Mouse (Mus musculus): ENCODE measurements around the gene Hoxb9. TPM values are rescaled to one million over a fixed set of nuclear protein-coding genes. Genes with fewer than 3 reads are reported as not detected.

Gene Hoxb9
- polyA plus RNA-seq, 1 experiment, result 0.14 TPM

DNA sequence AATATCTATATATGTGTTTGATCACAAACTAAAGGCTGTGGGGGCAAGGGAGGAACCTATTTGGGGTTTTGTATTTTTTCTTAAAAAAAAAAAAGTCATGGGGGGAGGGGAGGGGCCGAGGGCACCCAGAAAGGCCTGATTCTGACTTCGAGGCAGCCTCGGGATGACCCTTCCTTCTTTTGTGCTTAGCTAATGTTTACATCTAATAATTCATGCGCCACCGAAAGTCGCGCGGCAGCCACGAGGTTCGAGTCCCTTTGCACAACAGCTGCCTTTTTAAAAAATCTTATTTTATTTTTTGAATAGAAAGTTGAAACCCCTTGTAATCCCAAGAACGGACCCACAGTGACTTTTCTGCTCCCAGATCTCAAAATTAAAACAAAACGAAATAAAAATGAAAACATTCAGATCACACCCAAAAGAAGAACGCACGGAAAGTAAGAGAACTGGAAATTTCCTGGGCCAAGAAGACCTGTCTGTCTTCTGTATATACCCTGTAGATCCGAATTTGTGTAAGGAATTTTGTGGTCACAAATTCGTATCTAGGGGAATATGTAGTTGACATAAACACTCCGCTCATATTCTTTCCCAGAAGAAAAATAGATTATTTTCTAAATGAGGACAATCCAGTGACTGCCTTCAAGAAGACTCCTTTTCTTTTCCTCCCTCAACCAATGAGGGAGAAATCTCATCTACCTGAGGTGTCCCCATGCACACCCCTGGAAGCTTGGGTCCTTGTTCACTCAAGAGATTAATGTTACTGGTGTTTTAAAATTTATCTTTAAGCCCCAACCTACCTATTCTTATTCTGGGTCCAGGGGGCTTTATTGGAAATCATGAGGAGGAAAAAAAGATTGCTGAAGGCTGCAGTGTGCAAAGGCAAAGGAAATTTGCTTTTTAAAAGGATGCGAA, 45.7 kb downstream of the Hoxb9 start:
- Histone ChIP-seq H3K4me1 (ENCODE audit: control insufficient read depth, insufficient read depth, insufficient read length, low read length) (peaks cover 5% of the 10 kb centered on the region; the same call in 1 of the 2 replicates), H3K27ac (ENCODE audit: insufficient read depth, low read depth, low read length) (0 out of 2 replicates have a peak overlapping the region, but pooled peaks have one; percentile 68), H3K27me3 (ENCODE audit: control insufficient read depth, insufficient read depth, low read length) (peaks cover 48% of the 10 kb centered on the region), H3K36me3 (ENCODE audit: control insufficient read depth, insufficient read depth, low read length) (peaks cover 2% of the 10 kb centered on the region; the same call in 1 of the 2 replicates), H3K4me3 (ENCODE audit: low read depth, low read length) (no peak overlapping the region; the same call in 1 of the 2 replicates)
- no peak for TF ChIP-seq POLR2A (IDR thresholded peaks at IDR 0.05; ENCODE audit: low read depth, low read length)
- TF ChIP-seq CTCF (IDR thresholded peaks at IDR 0.05; ENCODE audit: extremely low read depth, insufficient read length, insufficient replicate concordance, low read depth, low read length), result no peak
- WGBS, result 21% methylated on average over 18 of the region's 18 CpGs

DNA sequence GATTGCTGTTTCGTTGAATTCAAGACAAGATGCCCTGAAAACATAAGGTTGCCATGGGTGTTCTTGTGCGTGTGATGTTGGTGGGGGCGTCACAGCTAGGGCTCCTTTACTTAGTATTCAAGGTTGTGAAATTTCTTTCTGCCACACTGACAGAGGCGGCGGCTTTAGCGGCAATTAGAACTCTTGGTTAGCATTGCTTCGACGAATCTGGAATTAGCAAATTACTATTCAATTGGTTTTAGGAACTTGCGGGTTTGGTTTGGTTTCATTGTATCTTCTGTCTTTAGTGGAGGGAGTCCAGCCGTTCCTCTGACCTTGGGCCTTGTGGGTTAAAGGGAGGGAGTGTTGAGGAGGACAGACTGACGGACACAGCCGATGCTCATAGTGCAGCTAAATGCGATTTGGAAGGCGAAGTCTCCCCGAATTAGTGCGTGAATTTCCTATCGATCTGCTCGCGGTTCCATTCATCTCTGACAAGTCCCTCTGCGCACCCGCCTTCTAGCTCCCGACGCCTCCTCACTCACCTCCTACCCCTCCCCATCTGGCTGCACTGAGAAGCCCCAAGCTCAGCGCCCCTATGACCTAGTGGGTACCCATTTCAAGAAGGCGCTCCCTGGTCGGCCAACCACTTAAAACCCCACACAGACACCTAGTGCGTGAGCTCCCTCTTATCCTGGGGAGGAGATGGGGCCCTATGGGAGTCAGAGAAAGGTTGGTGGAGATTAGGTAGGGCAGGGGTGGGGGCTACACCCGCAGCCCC, 46.5 kb downstream of the Hoxb9 start, which contains the start of gene Hoxb4:
Gene Hoxb4, plus strand, starts transcription at position 660 of the 760 bp plus-strand sequence.
- Histone ChIP-seq H3K36me3 (ENCODE audit: control insufficient read depth, insufficient read depth, low read length) (peaks cover 2% of the 10 kb centered on the region; the same call in 1 of the 2 replicates), H3K4me3 (ENCODE audit: low read depth, low read length) (peak within 1 kb of the TSS; percentile 70), H3K27me3 (ENCODE audit: control insufficient read depth, insufficient read depth, low read length) (peaks cover 41% of the 10 kb centered on the region), H3K4me1 (ENCODE audit: control insufficient read depth, insufficient read depth, insufficient read length, low read length) (peaks cover 5% of the 10 kb centered on the region; the same call in 1 of the 2 replicates), H3K27ac (ENCODE audit: insufficient read depth, low read depth, low read length) (peak within 1 kb of the TSS; percentile 75)
- 23% methylated on average over 28 of the region's 28 CpGs for WGBS
- no peak for TF ChIP-seq CTCF (IDR thresholded peaks at IDR 0.05; ENCODE audit: extremely low read depth, insufficient read length, insufficient replicate concordance, low read depth, low read length)
- TF ChIP-seq POLR2A (IDR thresholded peaks at IDR 0.05; ENCODE audit: low read depth, low read length), result no peak

DNA sequence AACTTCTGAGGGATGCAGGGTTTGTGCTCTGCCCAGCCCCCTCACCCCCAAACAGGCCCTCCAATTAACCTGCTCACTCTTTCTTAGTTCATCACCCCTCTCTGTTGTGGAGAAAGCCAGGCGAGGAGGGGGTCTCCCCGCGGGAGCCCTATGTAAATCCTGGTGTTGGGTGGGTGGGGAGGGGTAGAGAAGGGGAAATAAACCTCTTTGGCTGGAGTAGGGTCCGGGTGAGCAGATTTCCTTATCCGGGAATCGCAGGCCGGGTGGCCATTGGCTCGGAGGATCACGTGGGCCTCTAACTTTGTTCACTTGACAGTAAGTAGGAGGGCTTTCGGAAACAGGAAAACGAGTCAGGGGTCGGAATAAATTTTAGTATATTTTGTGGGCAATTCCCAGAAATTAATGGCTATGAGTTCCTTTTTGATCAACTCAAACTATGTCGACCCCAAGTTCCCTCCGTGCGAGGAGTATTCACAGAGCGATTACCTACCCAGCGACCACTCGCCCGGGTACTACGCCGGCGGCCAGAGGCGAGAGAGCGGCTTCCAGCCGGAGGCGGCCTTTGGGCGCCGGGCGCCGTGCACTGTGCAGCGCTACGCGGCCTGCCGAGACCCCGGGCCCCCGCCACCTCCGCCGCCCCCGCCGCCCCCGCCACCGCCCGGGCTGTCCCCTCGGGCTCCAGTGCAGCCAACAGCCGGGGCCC, 47.3 kb downstream of the Hoxb9 start:
- H3K36me3 ChIP-seq (ENCODE audit: control insufficient read depth, insufficient read depth, low read length), result peaks cover 2% of the 10 kb centered on the region; the same call in 1 of the 2 replicates
- H3K4me1 ChIP-seq (ENCODE audit: control insufficient read depth, insufficient read depth, insufficient read length, low read length), result peaks cover 5% of the 10 kb centered on the region; the same call in 1 of the 2 replicates
- peak overlapping the region; percentile 70 for H3K4me3 ChIP-seq (ENCODE audit: low read depth, low read length)
- TF ChIP-seq CTCF (IDR thresholded peaks at IDR 0.05; ENCODE audit: extremely low read depth, insufficient read length, insufficient replicate concordance, low read depth, low read length), result no peak
- no peak; the same call in 1 of the 2 replicates for TF ChIP-seq POLR2A (IDR thresholded peaks at IDR 0.05; ENCODE audit: low read depth, low read length)
- H3K27me3 ChIP-seq (ENCODE audit: control insufficient read depth, insufficient read depth, low read length), result peaks cover 40% of the 10 kb centered on the region
- H3K27ac ChIP-seq (ENCODE audit: insufficient read depth, low read depth, low read length), result peak overlapping the region; percentile 75
- 2% methylated on average over 41 of the region's 45 CpGs for WGBS

DNA sequence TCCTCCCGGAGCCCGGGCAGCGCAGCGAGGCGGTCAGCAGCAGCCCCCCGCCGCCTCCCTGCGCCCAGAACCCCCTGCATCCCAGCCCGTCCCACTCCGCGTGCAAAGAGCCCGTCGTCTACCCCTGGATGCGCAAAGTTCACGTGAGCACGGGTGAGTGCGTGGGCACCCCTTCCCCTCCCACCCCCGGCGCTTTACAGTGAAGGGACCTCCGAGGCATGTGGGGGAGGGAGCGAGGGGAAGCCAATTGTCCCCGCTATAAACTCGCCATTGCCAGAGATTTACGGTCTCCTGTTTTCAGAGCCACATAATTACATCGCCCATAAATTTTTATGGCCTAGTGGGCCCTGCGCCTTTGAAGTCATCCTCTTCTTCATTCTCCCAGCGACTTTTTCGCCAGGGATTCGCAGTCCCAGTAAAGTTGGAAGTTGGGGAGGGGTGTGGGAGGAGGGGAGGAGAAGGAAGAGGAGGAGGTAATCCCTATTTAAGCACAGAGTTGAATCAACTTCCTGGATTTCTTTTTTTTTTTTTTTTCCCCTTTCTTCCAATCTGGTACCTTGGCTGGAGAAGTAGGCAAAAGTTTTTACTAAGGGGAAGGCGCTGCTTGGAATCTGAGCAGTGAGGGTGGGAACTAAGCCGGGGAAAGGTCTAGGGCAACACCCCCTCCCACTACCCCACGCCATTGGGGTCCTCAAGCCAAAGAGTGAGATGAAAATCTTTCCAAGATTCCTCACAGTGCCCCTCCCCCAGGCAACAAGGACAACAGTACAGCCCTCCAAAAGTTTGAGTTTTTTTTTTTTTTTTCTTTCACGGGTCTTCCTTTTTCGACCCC, 48.0 kb downstream of the Hoxb9 start:
- no peak for TF ChIP-seq POLR2A (IDR thresholded peaks at IDR 0.05; ENCODE audit: low read depth, low read length)
- TF ChIP-seq CTCF (IDR thresholded peaks at IDR 0.05; ENCODE audit: extremely low read depth, insufficient read length, insufficient replicate concordance, low read depth, low read length), result no peak
- H3K27ac ChIP-seq (ENCODE audit: insufficient read depth, low read depth, low read length), result peak overlapping the region; percentile 72
- 2% methylated on average over 30 of the region's 34 CpGs for WGBS

DNA sequence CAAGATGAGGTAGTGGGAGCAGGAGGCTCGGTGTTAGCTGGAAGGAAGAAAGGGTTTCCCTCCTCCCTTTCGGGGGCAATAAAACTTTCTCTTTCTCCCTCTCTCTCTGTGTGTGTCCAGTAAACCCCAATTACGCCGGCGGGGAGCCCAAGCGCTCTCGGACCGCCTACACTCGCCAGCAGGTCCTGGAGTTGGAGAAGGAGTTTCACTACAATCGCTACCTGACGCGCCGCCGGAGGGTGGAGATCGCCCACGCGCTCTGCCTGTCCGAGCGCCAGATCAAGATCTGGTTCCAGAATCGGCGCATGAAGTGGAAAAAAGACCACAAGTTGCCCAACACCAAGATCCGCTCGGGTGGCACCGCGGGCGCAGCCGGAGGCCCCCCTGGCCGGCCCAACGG, 48.7 kb downstream of the Hoxb9 start:
- H3K27me3 ChIP-seq (ENCODE audit: control insufficient read depth, insufficient read depth, low read length), result peaks cover 30% of the 10 kb centered on the region
- peak overlapping the region; percentile 69 for H3K27ac ChIP-seq (ENCODE audit: insufficient read depth, low read depth, low read length)
- TF ChIP-seq CTCF (IDR thresholded peaks at IDR 0.05; ENCODE audit: extremely low read depth, insufficient read length, insufficient replicate concordance, low read depth, low read length) (no peak), POLR2A (IDR thresholded peaks at IDR 0.05; ENCODE audit: low read depth, low read length) (no peak)
- 4% methylated on average over 29 of the region's 29 CpGs for WGBS
- H3K36me3 ChIP-seq (ENCODE audit: control insufficient read depth, insufficient read depth, low read length), result peaks cover 2% of the 10 kb centered on the region; the same call in 1 of the 2 replicates
- H3K4me1 ChIP-seq (ENCODE audit: control insufficient read depth, insufficient read depth, insufficient read length, low read length), result peaks cover 5% of the 10 kb centered on the region; the same call in 1 of the 2 replicates
- peak overlapping the region; percentile 70 for H3K4me3 ChIP-seq (ENCODE audit: low read depth, low read length)

More for the DNA sequence above, 48.0 kb downstream of the Hoxb9 start:
- Histone ChIP-seq H3K4me3 (ENCODE audit: low read depth, low read length) (peak overlapping the region; percentile 70), H3K4me1 (ENCODE audit: control insufficient read depth, insufficient read depth, insufficient read length, low read length) (peaks cover 5% of the 10 kb centered on the region; the same call in 1 of the 2 replicates), H3K27me3 (ENCODE audit: control insufficient read depth, insufficient read depth, low read length) (peaks cover 35% of the 10 kb centered on the region), H3K36me3 (ENCODE audit: control insufficient read depth, insufficient read depth, low read length) (peaks cover 2% of the 10 kb centered on the region; the same call in 1 of the 2 replicates)
